Comparison of ENCODE assay signal across 9 mouse cellular contexts in genomic region chr9:35131637-35132397, GRCm38 (mm10). TPM values are rescaled to one million over a fixed set of nuclear protein-coding genes. Genes with fewer than 3 reads are reported as not detected.
A peak's percentile ranks its signal among the peaks of the same experiment; 100 is the strongest.
DNase-seq lines count a peak whose midpoint lies in the region; ATAC-seq and TF ChIP-seq lines count a peak whose summit lies in the region.
"Had no signal": no experiment of that assay in that cellular context is flagged by ENCODE, and none has a peak within 500 bp of the region (broad histone marks: within the 10 kb centered on the region; RNA-seq: fewer than 3 reads in every experiment).

No protein-coding gene starts in this region.

- no peaks in the 10 kb centered on the region for H3K9me3 ChIP-seq in heart, postnatal 0 days (replicated peaks; ENCODE audit: control insufficient read depth, low read length)
- H3K9me3 ChIP-seq: lung, embryonic 15.5 days had no signal

- H3K36me3 ChIP-seq in heart, adult 2 months (ENCODE audit: control insufficient read depth, insufficient read depth, low read length): peaks cover 3% of the 10 kb centered on the region; the same call in 1 of the 2 replicates
- peaks cover 7% of the 10 kb centered on the region; the same call in 1 of the 2 replicates for H3K36me3 ChIP-seq in heart, postnatal 0 days (replicated peaks; ENCODE audit: control insufficient read depth, insufficient read depth, low read length)
- H3K36me3 ChIP-seq: lung, embryonic 15.5 days had no signal

- peaks cover 14% of the 10 kb centered on the region for H3K4me1 ChIP-seq in heart, adult 2 months (ENCODE audit: control insufficient read depth, insufficient read depth, low read length)
- peaks cover 10% of the 10 kb centered on the region; the same call in 1 of the 2 replicates for H3K4me1 ChIP-seq in heart, postnatal 0 days (ENCODE audit: control insufficient read depth, insufficient read depth)

- ATAC-seq in heart, postnatal 0 days (ENCODE audit: insufficient read depth, low read depth): peak; percentile 51

- no peak overlapping the region for H3K9ac ChIP-seq in heart, adult 2 months (ENCODE audit: low read depth, low read length)
- H3K9ac ChIP-seq in heart, postnatal 0 days (replicated peaks; ENCODE audit: low read depth, low read length): no peak overlapping the region
- H3K9ac ChIP-seq: lung, embryonic 15.5 days had no signal

- intact Hi-C loops in heart, adult 2 months (cut with DNase I): loop anchor here (2.0 kb wide), 1 partner anchor 29 kb away; no protein-coding TSS in a partner anchor
- intact Hi-C loops in heart, postnatal 14 days (cut with DNase I): loop anchor here (2.0 kb wide), 1 partner anchor 21 kb away; no protein-coding TSS in a partner anchor
- intact Hi-C loops in left cerebral cortex, postnatal 10 days (cut with DNase I): no loop called here
- intact Hi-C loops in left cerebral cortex, postnatal 4 days (cut with DNase I): no loop called here

- peak; percentile 63; the same call in 1 of the 2 replicates for TF ChIP-seq EP300 in heart, adult 2 months (IDR thresholded peaks at IDR 0.05; ENCODE audit: insufficient read depth, low read depth, low read length)
- TF ChIP-seq EP300 in heart, postnatal 0 days (IDR thresholded peaks at IDR 0.05; ENCODE audit: low read depth): no peak

- no peaks in the 10 kb centered on the region for H3K27me3 ChIP-seq in heart, adult 2 months (ENCODE audit: control insufficient read depth, insufficient read depth, low read length)
- no peaks in the 10 kb centered on the region for H3K27me3 ChIP-seq in heart, postnatal 0 days (ENCODE audit: control insufficient read depth, insufficient read depth, low read length)
- H3K27me3 ChIP-seq: lung, embryonic 15.5 days had no signal

- peak overlapping the region; percentile 18 for H3K27ac ChIP-seq in heart, adult 2 months
- H3K27ac ChIP-seq in heart, postnatal 0 days (ENCODE audit: low read depth): no peak overlapping the region
- H3K27ac ChIP-seq: lung, embryonic 15.5 days had no signal

- peak; percentile 48 to 64 for DNase-seq in heart, adult 2 months
- DNase-seq in heart, postnatal 14 days: no peak
- DNase-seq in left cerebral cortex, postnatal 10 days (ENCODE audit: extremely low spot score in 1 of 2, low spot score in 2 of 2): peak; percentile 30 to 49
- DNase-seq in left cerebral cortex, postnatal 4 days: no peak
- DNase-seq in heart, postnatal 0 days (ENCODE audit: low spot score): no peak
- peak; percentile 55 to 73 for DNase-seq in right cerebral cortex, postnatal 36 days (ENCODE audit: low spot score in 2 of 2)
- DNase-seq in embryo, embryonic 11 days: no peak
- DNase-seq: cerebellum, adult 8-10 months had no signal

- no peak for TF ChIP-seq POLR2A in heart, adult 2 months (IDR thresholded peaks at IDR 0.05; ENCODE audit: insufficient read depth, low read depth, low read length)

- no peak overlapping the region for H3K4me2 ChIP-seq in heart, postnatal 0 days (ENCODE audit: low read depth, low read length)
- H3K4me2 ChIP-seq: lung, embryonic 15.5 days had no signal

- TF ChIP-seq CTCF in heart, adult 2 months (IDR thresholded peaks at IDR 0.05): 0 out of 2 replicates have a peak, but pooled peaks have one; percentile 6
- no peak for TF ChIP-seq CTCF in heart, postnatal 0 days (IDR thresholded peaks at IDR 0.05; ENCODE audit: low read depth)

- no peak overlapping the region for H3K4me3 ChIP-seq in heart, adult 2 months
- no peak overlapping the region for H3K4me3 ChIP-seq in heart, postnatal 0 days (ENCODE audit: low read depth, low read length)
- H3K4me3 ChIP-seq: lung, embryonic 15.5 days had no signal

- no peaks in the 10 kb centered on the region for H3K79me2 ChIP-seq in heart, adult 2 months (replicated peaks; ENCODE audit: control insufficient read depth, insufficient read depth, low read length)

- 45% methylated on average over 16 of the region's 16 CpGs for WGBS in heart, adult 2 months
- WGBS in heart, postnatal 0 days: 73% methylated on average over 16 of the region's 16 CpGs

RNA-seq across cellular contexts. Expression of gene St3gal4, which starts 12.7 kb away (rescaled TPM):
- 10 to 100 TPM; 26.1 to 29.5 TPM for total RNA-seq in heart, adult 2 months (2021)
- polyA plus RNA-seq in heart, adult 2 months (2012; rRNA removed): 8.6 and 11.9 TPM in 2 replicates
- 10 to 100 TPM; 36.2 to 38.3 TPM for total RNA-seq in heart, postnatal 14 days (2021)
- 10 to 100 TPM; 26.8 to 27.2 TPM for total RNA-seq in left cerebral cortex, postnatal 10 days (2021)
- 10 to 100 TPM; 19.0 to 22.6 TPM for total RNA-seq in left cerebral cortex, postnatal 4 days (2021)
- total RNA-seq in heart, postnatal 0 days (2014; rRNA removed; ENCODE audit: low replicate concordance): 37.2 and 37.6 TPM in 2 replicates
- polyA plus RNA-seq in heart, postnatal 0 days (2015; fragmentation: Nextera tagmentation; extraction: Ambion mirVana): 24.8 and 25.2 TPM in 2 replicates

RNA-seq across cellular contexts. Expression of gene Dcps, which starts 44.0 kb away (rescaled TPM):
- total RNA-seq in heart, adult 2 months (2021): 10 to 100 TPM; 14.4 to 15.1 TPM
- 21.3 and 25.5 TPM in 2 replicates for polyA plus RNA-seq in heart, adult 2 months (2012; rRNA removed)
- 10 to 100 TPM; 14.2 to 17.1 TPM for total RNA-seq in heart, postnatal 14 days (2021)
- 10 to 100 TPM; 17.6 to 18.5 TPM for total RNA-seq in left cerebral cortex, postnatal 10 days (2021)
- total RNA-seq in left cerebral cortex, postnatal 4 days (2021): 10 to 100 TPM; 25.9 to 27.2 TPM
- 36.4 and 54.8 TPM in 2 replicates for total RNA-seq in heart, postnatal 0 days (2014; rRNA removed; ENCODE audit: low replicate concordance)
- polyA plus RNA-seq in heart, postnatal 0 days (2015; fragmentation: Nextera tagmentation; extraction: Ambion mirVana): 34.9 and 37.9 TPM in 2 replicates

Comparison
In these comparisons a context has a peak if more than half of its experiments do, and no peak if none do; other contexts are left out.
1. DNase-seq: peak in heart, adult 2 months (2 of 2), left cerebral cortex, postnatal 10 days (2 of 2) and right cerebral cortex, postnatal 36 days (2 of 2); none in heart, postnatal 14 days (0 of 2), left cerebral cortex, postnatal 4 days (single experiment), heart, postnatal 0 days (single experiment) and embryo, embryonic 11 days (single experiment).
2. intact Hi-C loops: an anchor here in heart, adult 2 months (2.0 kb wide) and heart, postnatal 14 days (2.0 kb wide); none called in left cerebral cortex, postnatal 10 days and left cerebral cortex, postnatal 4 days.